Mouse (Mus musculus): ENCODE data around the gene Polr2l.
A peak's percentile ranks its signal among the peaks of the same experiment; 100 is the strongest.

The Polr2l gene

DNA sequence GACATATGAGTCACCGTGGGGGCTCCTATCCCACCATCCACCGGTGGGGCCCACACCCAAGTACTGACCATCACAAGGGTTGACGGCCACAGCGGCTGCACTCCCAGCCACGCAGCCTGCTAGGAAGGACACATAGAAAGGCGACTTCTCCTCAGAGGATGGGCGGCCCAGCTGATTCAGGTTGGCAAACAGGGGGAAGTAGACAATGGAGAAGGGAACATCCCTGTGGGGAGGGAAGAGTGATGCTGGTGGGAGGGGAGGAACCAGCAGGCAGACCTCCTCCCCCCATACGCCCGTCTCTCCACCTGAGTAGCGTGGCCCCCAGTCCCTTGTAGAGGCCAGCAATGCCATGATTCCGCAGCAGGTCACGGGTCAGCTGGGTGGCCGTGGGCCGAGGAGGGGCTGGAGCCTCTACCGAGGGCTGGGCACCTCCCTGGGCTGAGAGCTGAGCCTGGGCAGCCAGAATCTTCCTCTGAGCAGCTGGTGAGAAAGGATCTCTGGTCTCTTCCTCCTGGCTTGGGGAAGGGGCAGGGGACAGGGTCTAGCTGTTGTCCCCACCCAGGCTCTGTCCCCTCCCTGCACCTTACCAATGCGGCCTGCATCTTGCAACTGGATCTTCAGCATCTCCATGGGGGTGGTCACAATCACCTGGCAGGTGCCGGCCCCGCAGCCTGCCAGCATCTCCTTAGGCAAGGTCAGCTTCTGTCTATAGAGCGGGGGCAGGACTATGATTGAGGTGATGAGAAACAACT lies 43.3 kb downstream of the Polr2l start:
- DNase-seq, result no peak

DNA sequence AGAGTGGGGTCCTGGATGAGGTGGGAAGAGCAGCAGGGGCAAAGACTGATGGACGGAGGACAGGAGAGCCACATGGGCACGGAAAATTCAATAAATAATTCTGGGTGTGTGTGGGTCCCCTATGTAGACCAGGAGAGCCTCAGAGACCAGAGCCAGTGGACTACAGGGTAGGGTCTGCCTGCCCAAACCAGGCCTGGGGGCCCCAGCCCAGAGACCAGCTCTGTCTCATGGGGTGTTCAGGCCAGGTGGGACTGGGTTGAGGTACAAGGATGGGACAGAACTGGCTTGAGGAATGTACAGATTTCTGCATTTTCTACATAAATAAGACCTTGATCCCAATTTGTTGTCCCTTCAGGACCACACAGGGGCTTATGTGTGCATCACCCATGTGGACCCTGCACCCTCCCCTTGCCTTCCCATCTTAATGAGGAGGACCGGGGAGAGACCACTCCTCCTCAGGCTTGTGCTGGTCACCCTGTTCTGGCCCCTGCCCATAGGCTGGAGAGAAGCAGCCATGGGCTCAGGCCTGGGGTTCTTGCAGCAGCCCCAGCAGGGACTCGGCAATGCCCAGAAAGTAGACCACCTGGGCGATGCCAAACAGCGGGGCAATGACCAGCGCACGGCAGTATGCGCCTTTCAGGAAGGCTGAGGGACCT lies 44.2 kb downstream of the Polr2l start:
- peak in 1 of 2 experiments; percentile 33 for DNase-seq

DNA sequence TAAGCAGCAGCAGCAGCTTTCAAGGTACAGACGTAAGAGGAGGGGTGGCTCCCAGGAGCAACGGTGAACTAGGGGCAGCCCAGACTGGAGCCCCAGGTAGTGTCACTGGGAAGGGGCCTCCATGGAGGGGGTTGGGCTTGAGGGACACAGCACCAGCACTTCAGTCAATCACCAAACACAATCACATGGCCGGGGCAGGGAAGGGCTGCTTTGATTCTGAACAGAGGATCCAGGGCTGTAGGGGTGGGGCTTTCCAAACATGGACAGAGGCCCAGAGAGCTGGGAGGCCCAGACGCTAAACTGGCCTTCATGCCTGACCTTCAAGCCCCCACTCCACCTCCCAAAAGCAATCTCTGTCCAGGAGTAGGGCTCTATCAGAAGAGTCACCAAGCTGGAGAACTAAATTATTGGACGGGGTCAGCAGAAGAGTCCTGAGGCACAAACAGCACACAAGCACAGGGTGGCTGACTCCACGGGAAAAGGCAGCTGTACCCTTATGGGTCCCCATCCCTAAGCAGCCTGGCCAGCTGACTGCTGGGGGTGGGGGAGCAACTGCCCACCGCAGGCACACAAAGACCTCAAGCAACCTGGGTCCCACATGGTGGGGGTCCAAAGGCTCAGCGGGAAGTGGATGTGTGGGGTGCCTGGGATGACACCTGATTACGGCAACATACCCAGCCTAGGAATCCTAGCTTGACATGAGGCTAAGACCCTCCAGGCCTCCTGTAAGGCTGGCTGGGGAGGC lies 44.9 kb downstream of the Polr2l start:
- DNase-seq, result peak in 1 of 2 experiments; percentile 44

- DNase-seq, result peak; percentile 92 to 96
Observed at GRCm38 (mm10) chr7:141429310-141429709, 45.6 kb downstream of the Polr2l start, which contains the start of gene Cend1. Gene Cend1 (minus strand): TSS chr7:141429491.

GRCm38 (mm10) chr7:141428701-141429100 lies 46.2 kb downstream of the Polr2l start:
- DNase-seq, result no peak

GRCm38 (mm10) chr7:141426948-141427730 lies 47.8 kb downstream of the Polr2l start:
- peak in 1 of 2 experiments; percentile 24 for DNase-seq

- DNase-seq, result no peak
Observed at GRCm38 (mm10) chr7:141423811-141424210, 51.1 kb downstream of the Polr2l start.

All from cerebellum, adult 18-20 months (tissue).